Mouse (Mus musculus): ENCODE results near the gene Tll1. TPM values are rescaled to one million over a fixed set of nuclear protein-coding genes. Genes with fewer than 3 reads are reported as not detected.
A peak's percentile ranks its signal among the peaks of the same experiment; 100 is the strongest.

The Tll1 gene
- polyA plus RNA-seq (2015; fragmentation: Nextera tagmentation; extraction: Ambion mirVana) = 0.80 and 0.86 TPM in 2 replicates

GRCm38 (mm10) chr8:64206024-64206385, at the start of gene Tll1:
Tll1 (minus strand) TSS chr8:64206271.
- no peak within 1 kb of the TSS for H3K27ac ChIP-seq (ENCODE audit: low read length)
- under 1% methylated on average over 18 of the region's 18 CpGs for WGBS
- H3K4me1 ChIP-seq (ENCODE audit: insufficient read depth, low read length) = peaks cover 9% of the 10 kb centered on the region; the same call in 1 of the 2 replicates
- peak within 1 kb of the TSS; percentile 66 for H3K9ac ChIP-seq (replicated peaks; ENCODE audit: low read length)
- ATAC-seq (ENCODE audit: low FRiP score, low TSS enrichment) = peak; percentile 31; the same call in 1 of the 2 replicates
- H3K36me3 ChIP-seq (ENCODE audit: insufficient read depth, low read length) = no peaks in the 10 kb centered on the region
- H3K27me3 ChIP-seq (ENCODE audit: insufficient read depth, low read length) = peaks cover 25% of the 10 kb centered on the region
- peak within 1 kb of the TSS; percentile 69 for H3K4me3 ChIP-seq (ENCODE audit: low read length)
- no peaks in the 10 kb centered on the region for H3K9me3 ChIP-seq (ENCODE audit: low read length)
- H3K4me2 ChIP-seq (replicated peaks; ENCODE audit: low read depth, low read length) = peak within 1 kb of the TSS; percentile 100

GRCm38 (mm10) chr8:64238645-64239044, 32.6 kb upstream of the Tll1 start:
- Histone ChIP-seq H3K4me1 (ENCODE audit: insufficient read depth, low read length) (no peaks in the 10 kb centered on the region), H3K9ac (replicated peaks; ENCODE audit: low read length) (no peak overlapping the region), H3K27me3 (ENCODE audit: insufficient read depth, low read length) (no peaks in the 10 kb centered on the region), H3K27ac (ENCODE audit: low read length) (no peak overlapping the region), H3K36me3 (ENCODE audit: insufficient read depth, low read length) (no peaks in the 10 kb centered on the region), H3K9me3 (ENCODE audit: low read length) (no peaks in the 10 kb centered on the region), H3K4me3 (ENCODE audit: low read length) (no peak overlapping the region), H3K4me2 (replicated peaks; ENCODE audit: low read depth, low read length) (no peak overlapping the region)
- WGBS = 79% methylated on average over 2 of the region's 2 CpGs
- ATAC-seq (ENCODE audit: low FRiP score, low TSS enrichment) = no peak

- Histone ChIP-seq H3K27ac (ENCODE audit: low read length) (no peak overlapping the region), H3K9ac (replicated peaks; ENCODE audit: low read length) (no peak overlapping the region), H3K4me3 (ENCODE audit: low read length) (no peak overlapping the region), H3K36me3 (ENCODE audit: insufficient read depth, low read length) (no peaks in the 10 kb centered on the region), H3K4me2 (replicated peaks; ENCODE audit: low read depth, low read length) (no peak overlapping the region), H3K27me3 (ENCODE audit: insufficient read depth, low read length) (no peaks in the 10 kb centered on the region), H3K9me3 (ENCODE audit: low read length) (no peaks in the 10 kb centered on the region), H3K4me1 (ENCODE audit: insufficient read depth, low read length) (no peaks in the 10 kb centered on the region)
- ATAC-seq (ENCODE audit: low FRiP score, low TSS enrichment) = no peak
- 96% methylated on average over 3 of the region's 3 CpGs for WGBS
Measured at GRCm38 (mm10) chr8:64221600-64221999, 15.5 kb upstream of the Tll1 start.

GRCm38 (mm10) chr8:64217644-64218043, 11.6 kb upstream of the Tll1 start:
- no peak overlapping the region for H3K9ac ChIP-seq (replicated peaks; ENCODE audit: low read length)
- H3K4me3 ChIP-seq (ENCODE audit: low read length) = no peak overlapping the region
- WGBS = 43% methylated on average over 2 of the region's 2 CpGs
- no peaks in the 10 kb centered on the region for H3K36me3 ChIP-seq (ENCODE audit: insufficient read depth, low read length)
- no peaks in the 10 kb centered on the region for H3K9me3 ChIP-seq (ENCODE audit: low read length)
- no peak overlapping the region for H3K27ac ChIP-seq (ENCODE audit: low read length)
- no peaks in the 10 kb centered on the region for H3K27me3 ChIP-seq (ENCODE audit: insufficient read depth, low read length)
- no peaks in the 10 kb centered on the region for H3K4me1 ChIP-seq (ENCODE audit: insufficient read depth, low read length)
- H3K4me2 ChIP-seq (replicated peaks; ENCODE audit: low read depth, low read length) = no peak overlapping the region
- no peak for ATAC-seq (ENCODE audit: low FRiP score, low TSS enrichment)

- Histone ChIP-seq H3K27ac (ENCODE audit: low read length) (no peak overlapping the region), H3K4me3 (ENCODE audit: low read length) (no peak overlapping the region), H3K36me3 (ENCODE audit: insufficient read depth, low read length) (no peaks in the 10 kb centered on the region), H3K9ac (replicated peaks; ENCODE audit: low read length) (no peak overlapping the region), H3K27me3 (ENCODE audit: insufficient read depth, low read length) (no peaks in the 10 kb centered on the region), H3K4me1 (ENCODE audit: insufficient read depth, low read length) (no peaks in the 10 kb centered on the region), H3K4me2 (replicated peaks; ENCODE audit: low read depth, low read length) (no peak overlapping the region), H3K9me3 (ENCODE audit: low read length) (peaks cover 4% of the 10 kb centered on the region; the same call in 1 of the 2 replicates)
- WGBS = 78% methylated on average over 1 of the region's 1 CpGs
- ATAC-seq (ENCODE audit: low FRiP score, low TSS enrichment) = no peak
Measured at GRCm38 (mm10) chr8:64216252-64216651, 10.2 kb upstream of the Tll1 start.

- H3K4me3 ChIP-seq (ENCODE audit: low read length) = no peak overlapping the region
- H3K4me2 ChIP-seq (replicated peaks; ENCODE audit: low read depth, low read length) = no peak overlapping the region
- H3K4me1 ChIP-seq (ENCODE audit: insufficient read depth, low read length) = no peaks in the 10 kb centered on the region
- H3K36me3 ChIP-seq (ENCODE audit: insufficient read depth, low read length) = no peaks in the 10 kb centered on the region
- H3K27ac ChIP-seq (ENCODE audit: low read length) = no peak overlapping the region
- 20% methylated on average over 6 of the region's 6 CpGs for WGBS
- H3K9me3 ChIP-seq (ENCODE audit: low read length) = peaks cover 4% of the 10 kb centered on the region; the same call in 1 of the 2 replicates
- ATAC-seq (ENCODE audit: low FRiP score, low TSS enrichment) = peak; percentile 39; the same call in 1 of the 2 replicates
- H3K27me3 ChIP-seq (ENCODE audit: insufficient read depth, low read length) = no peaks in the 10 kb centered on the region
- no peak overlapping the region for H3K9ac ChIP-seq (replicated peaks; ENCODE audit: low read length)
Measured at GRCm38 (mm10) chr8:64215374-64215773, 9.3 kb upstream of the Tll1 start.

GRCm38 (mm10) chr8:64214906-64215305, 8.8 kb upstream of the Tll1 start:
- Histone ChIP-seq H3K4me3 (ENCODE audit: low read length) (no peak overlapping the region), H3K27ac (ENCODE audit: low read length) (no peak overlapping the region), H3K27me3 (ENCODE audit: insufficient read depth, low read length) (no peaks in the 10 kb centered on the region), H3K36me3 (ENCODE audit: insufficient read depth, low read length) (no peaks in the 10 kb centered on the region), H3K9me3 (ENCODE audit: low read length) (peaks cover 4% of the 10 kb centered on the region; the same call in 1 of the 2 replicates), H3K9ac (replicated peaks; ENCODE audit: low read length) (no peak overlapping the region), H3K4me2 (replicated peaks; ENCODE audit: low read depth, low read length) (no peak overlapping the region), H3K4me1 (ENCODE audit: insufficient read depth, low read length) (no peaks in the 10 kb centered on the region)
- 33% methylated on average over 1 of the region's 1 CpGs for WGBS
- peak; percentile 6; the same call in 1 of the 2 replicates for ATAC-seq (ENCODE audit: low FRiP score, low TSS enrichment)

- ATAC-seq (ENCODE audit: low FRiP score, low TSS enrichment) = peak; percentile 68; the same call in 1 of the 2 replicates
- peak overlapping the region; percentile 66; the same call in 1 of the 2 replicates for H3K9ac ChIP-seq (replicated peaks; ENCODE audit: low read length)
- peak overlapping the region; percentile 100 for H3K4me2 ChIP-seq (replicated peaks; ENCODE audit: low read depth, low read length)
- peak overlapping the region; percentile 69 for H3K4me3 ChIP-seq (ENCODE audit: low read length)
- H3K36me3 ChIP-seq (ENCODE audit: insufficient read depth, low read length) = no peaks in the 10 kb centered on the region
- H3K27ac ChIP-seq (ENCODE audit: low read length) = no peak overlapping the region
- H3K4me1 ChIP-seq (ENCODE audit: insufficient read depth, low read length) = peaks cover 9% of the 10 kb centered on the region; the same call in 1 of the 2 replicates
- WGBS = under 1% methylated on average over 12 of the region's 12 CpGs
- peaks cover 25% of the 10 kb centered on the region for H3K27me3 ChIP-seq (ENCODE audit: insufficient read depth, low read length)
- H3K9me3 ChIP-seq (ENCODE audit: low read length) = no peaks in the 10 kb centered on the region
Measured at GRCm38 (mm10) chr8:64206411-64206861, 365 bp upstream of the Tll1 start.

GRCm38 (mm10) chr8:64205321-64206023, 599 bp downstream of the Tll1 start:
- Histone ChIP-seq H3K36me3 (ENCODE audit: insufficient read depth, low read length) (no peaks in the 10 kb centered on the region), H3K27me3 (ENCODE audit: insufficient read depth, low read length) (peaks cover 25% of the 10 kb centered on the region), H3K4me2 (replicated peaks; ENCODE audit: low read depth, low read length) (peak overlapping the region; percentile 100), H3K9me3 (ENCODE audit: low read length) (no peaks in the 10 kb centered on the region), H3K4me3 (ENCODE audit: low read length) (peak overlapping the region; percentile 69), H3K9ac (replicated peaks; ENCODE audit: low read length) (peak overlapping the region; percentile 66), H3K27ac (ENCODE audit: low read length) (no peak overlapping the region), H3K4me1 (ENCODE audit: insufficient read depth, low read length) (peaks cover 9% of the 10 kb centered on the region; the same call in 1 of the 2 replicates)
- ATAC-seq (ENCODE audit: low FRiP score, low TSS enrichment) = peak; percentile 76
- under 1% methylated on average over 60 of the region's 61 CpGs for WGBS

GRCm38 (mm10) chr8:64204801-64205311, 1.2 kb downstream of the Tll1 start:
- Histone ChIP-seq H3K9me3 (ENCODE audit: low read length) (no peaks in the 10 kb centered on the region), H3K4me1 (ENCODE audit: insufficient read depth, low read length) (peaks cover 9% of the 10 kb centered on the region; the same call in 1 of the 2 replicates), H3K4me3 (ENCODE audit: low read length) (peak overlapping the region; percentile 69), H3K27ac (ENCODE audit: low read length) (no peak overlapping the region), H3K9ac (replicated peaks; ENCODE audit: low read length) (peak overlapping the region; percentile 66), H3K36me3 (ENCODE audit: insufficient read depth, low read length) (no peaks in the 10 kb centered on the region), H3K4me2 (replicated peaks; ENCODE audit: low read depth, low read length) (peak overlapping the region; percentile 100), H3K27me3 (ENCODE audit: insufficient read depth, low read length) (peaks cover 25% of the 10 kb centered on the region)
- peak; percentile 72; the same call in 1 of the 2 replicates for ATAC-seq (ENCODE audit: low FRiP score, low TSS enrichment)
- under 1% methylated on average over 19 of the region's 19 CpGs for WGBS
